Mouse (Mus musculus) adrenal gland, adult 18-20 months (tissue): ENCODE data around the gene 5830473C10Rik. TPM values are rescaled to one million over a fixed set of nuclear protein-coding genes. Genes with fewer than 3 reads are reported as not detected.

ENCODE experiments used
- total RNA-seq, 2 experiments: library from RNA; stranded (reverse); gene quantifications; 1 replicate in 1 of 2; 2 replicates in 1 of 2; pipeline ENCODE4 v1.2.3; 2021

5830473C10Rik gene
- total RNA-seq, 2 experiments from 2014 or later: not detected

Other genes starting within 250 kb of the 5830473C10Rik start
- gene Ankrd17, start 194.5 kb upstream of the 5830473C10Rik start, total RNA-seq: 10 to 100 TPM; 75.6 to 89.5 TPM
- gene Gm9958, start 193.9 kb upstream of the 5830473C10Rik start, total RNA-seq: 1 to 10 TPM; 2.5 to 2.9 TPM
- 10 to 100 TPM in 1 of 2 experiments, 1 to 10 TPM in 1; 1.3 to 11.4 TPM for gene Alb, start 100.2 kb upstream of the 5830473C10Rik start, total RNA-seq
- not detected for gene Afp, start 70.4 kb upstream of the 5830473C10Rik start, total RNA-seq
- gene Afm, start 42.2 kb upstream of the 5830473C10Rik start, total RNA-seq: under 1 TPM in 1 of 2 experiments, not detected in 1; 0.13 TPM
- 1 to 10 TPM; 3.7 to 7.4 TPM for gene Rassf6, start 79.5 kb downstream of the 5830473C10Rik start, total RNA-seq
- not detected for gene Cxcl5, start 198.3 kb downstream of the 5830473C10Rik start, total RNA-seq
- 1 to 10 TPM; 2.4 to 7.8 TPM for gene Ppbp, start 207.4 kb downstream of the 5830473C10Rik start, total RNA-seq
- 10 to 100 TPM in 1 of 2 experiments, 1 to 10 TPM in 1; 9.7 to 25.7 TPM for gene Pf4, start 211.3 kb downstream of the 5830473C10Rik start, total RNA-seq
- not detected for gene Cxcl3, start 225.0 kb downstream of the 5830473C10Rik start, total RNA-seq
- not detected for gene Cxcl15, start 233.4 kb downstream of the 5830473C10Rik start, total RNA-seq